Mouse (Mus musculus) T-cell, adult 2 months (primary cell): ENCODE data around the gene Secisbp2l.

Source experiments
- DNase-seq: peaks from one replicate; pipeline ENCODE4 v3.0.0; 2022; ENCODE audit warnings: low spot score

The Secisbp2l gene

DNA sequence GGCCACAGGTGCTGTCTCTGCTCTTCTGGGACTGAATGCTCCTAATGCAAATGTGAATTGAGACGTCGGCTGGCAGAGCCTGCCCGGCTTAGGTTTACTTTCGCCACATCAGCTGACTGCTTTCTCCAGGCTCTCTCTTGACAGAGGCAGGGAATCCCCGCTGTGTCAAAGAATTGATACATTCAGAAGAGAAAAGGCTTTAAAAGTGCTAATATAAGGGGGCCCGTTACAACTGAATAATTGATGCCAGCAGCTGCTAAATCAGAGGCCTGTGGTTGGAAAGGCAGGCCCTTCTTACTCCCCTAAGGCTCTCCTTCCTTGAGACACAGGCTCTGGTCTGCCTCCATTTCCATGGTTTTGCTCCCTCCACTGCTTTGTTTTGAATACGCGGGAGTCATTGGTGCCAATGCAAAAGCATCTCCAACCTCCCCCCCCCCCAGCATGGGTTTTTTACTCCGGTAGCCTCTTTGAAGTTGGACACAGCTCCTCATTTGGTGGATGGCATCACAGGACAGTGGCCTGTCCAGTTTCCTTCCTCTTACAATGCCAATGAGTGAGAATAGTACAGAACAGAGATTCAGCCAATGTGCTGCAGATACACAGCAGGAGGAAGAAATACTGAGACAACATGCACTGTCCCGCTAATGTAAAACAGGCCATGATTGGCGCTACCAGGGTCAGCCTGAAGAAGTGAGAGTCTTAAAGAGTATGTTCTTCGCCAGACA is 77.6 kb downstream of the Secisbp2l start:
- DNase-seq: no peak

DNA sequence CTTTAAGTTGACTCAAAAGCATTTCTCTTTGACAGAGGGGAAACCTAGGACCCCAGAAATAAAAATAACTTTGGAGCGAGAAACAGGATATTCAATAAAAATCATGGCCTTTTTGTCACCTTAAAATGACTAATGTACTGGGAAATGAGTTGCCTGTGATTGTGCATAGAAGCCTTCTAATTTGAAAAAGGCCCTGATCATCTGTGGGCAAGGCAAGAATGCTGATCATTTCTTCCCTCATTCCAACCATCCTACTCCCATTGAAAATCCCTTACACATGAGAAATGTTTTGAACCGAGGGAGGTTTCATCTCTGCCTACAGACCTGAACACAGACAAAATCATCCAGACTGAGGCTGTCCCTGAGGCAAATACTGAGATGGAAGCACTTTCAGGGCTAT is 79.8 kb downstream of the Secisbp2l start:
- DNase-seq: no peak

DNA sequence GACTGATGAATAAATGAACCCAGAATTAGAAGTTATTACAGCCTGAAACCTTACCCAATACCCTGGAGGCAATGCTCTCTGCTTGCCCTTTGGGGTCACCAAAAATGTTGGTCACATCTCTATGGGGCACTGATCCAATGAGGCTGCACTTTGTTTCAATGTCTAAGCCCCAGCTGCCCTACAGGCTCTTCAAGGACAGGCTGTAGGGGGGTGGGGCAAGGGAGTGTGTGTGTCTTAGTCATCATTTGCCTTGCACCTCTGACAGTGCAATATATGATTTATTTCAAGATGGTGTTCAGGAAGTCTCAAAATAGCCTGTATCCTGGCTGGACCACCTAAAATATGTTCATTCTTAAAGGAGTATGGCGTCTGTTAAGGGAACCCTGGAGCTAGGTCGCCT is 81.1 kb downstream of the Secisbp2l start:
- DNase-seq: no peak

DNA sequence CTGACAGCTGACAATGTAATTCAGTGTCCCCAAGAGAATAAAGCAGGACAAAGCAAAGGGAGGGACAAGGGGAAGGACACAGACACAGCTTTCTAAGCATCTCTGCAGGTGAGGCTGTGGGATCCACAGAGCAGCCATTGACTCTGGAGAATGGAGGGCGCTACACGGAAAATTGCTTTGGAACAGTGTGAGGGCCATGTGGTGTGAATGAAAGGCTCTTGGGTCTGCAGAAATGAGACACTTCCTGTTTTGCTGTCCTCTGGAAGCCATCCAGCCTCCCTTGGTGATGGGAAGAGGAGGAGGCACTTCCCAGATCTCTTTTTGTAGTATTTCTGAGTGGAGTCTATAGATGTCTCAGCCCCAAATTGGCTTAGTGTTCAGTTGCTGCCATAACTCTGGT is 86.5 kb downstream of the Secisbp2l start:
- DNase-seq: no peak

DNA sequence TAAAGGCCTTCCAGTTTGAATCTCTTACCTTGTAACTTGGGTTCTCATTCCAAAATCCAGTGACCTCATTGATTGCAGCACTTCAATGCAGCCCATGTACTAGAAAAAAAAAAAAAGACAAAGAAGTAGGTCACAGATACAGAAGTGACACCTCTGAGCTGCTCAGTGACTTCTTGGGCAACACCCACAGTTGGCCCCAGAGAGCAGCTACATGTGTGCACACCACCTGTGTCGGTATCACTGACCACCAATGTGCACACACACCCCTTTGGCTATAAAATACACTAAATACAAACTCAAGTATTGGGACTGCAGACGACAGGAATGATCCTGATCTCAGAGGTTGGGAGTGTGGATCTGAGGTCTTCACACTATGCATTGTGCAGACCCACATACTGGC is 87.9 kb downstream of the Secisbp2l start:
- DNase-seq: no peak

DNA sequence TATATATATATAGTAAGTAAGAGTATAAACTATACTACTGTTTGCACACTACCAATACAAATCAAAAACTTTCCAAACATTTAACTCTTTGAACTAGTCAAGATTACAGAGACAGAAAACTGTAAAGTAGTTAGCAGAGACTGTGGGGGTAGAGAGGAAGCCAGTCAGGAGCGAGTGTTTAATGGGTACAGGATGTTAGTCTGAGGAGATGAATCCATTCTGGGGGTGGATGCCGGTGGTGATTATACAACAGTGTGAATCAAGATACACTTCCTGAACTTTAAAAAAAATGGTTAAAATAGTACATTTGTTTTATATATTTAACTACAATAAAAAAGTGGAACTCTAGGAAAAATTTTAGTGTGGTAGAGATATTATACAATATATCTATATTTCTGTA is 90.7 kb downstream of the Secisbp2l start:
- no peak for DNase-seq
